Mouse (Mus musculus): ENCODE results near the gene Tdp2. TPM values are rescaled to one million over a fixed set of nuclear protein-coding genes. Genes with fewer than 3 reads are reported as not detected.

The Tdp2 gene
- 73.2 and 80.8 TPM in 2 replicates for total RNA-seq (2017)

DNA sequence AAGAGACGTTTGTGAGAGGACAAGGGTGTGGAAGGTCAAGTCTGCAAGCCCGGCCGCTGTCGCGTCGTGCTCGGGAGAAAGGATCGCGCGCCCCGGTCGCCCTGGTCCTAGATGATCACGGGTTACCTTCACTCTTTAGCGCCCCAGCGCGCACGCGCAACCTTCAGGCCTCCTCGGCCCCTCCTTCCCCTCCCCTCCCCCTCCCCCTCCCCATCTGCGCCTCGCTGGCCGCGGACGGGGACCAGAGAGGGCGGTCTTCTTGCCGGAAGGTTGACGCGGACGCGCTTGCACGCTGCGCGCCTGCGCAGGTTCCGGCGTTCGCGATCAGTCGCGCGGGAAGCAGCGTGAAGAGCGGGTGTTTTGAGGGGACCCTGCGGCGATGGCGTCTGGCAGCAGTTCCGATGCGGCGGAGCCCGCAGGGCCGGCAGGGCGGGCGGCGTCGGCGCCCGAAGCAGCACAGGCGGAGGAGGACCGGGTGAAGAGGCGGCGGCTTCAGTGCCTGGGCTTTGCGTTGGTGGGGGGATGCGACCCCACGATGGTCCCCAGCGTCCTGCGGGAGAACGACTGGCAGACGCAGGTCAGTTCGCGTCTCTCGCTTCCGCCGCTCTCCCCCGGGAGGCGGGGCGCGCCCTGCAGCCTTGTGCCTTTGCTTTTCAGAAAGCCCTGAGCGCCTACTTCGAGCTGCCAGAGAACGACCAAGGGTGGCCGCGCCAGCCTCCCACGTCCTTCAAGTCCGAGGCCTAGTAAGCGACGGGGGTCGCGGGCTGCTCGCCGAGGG is at the start of gene Tdp2, which contains the start of gene Acot13:
Gene Tdp2 (plus strand): TSS at position 327 of the 778 bp plus-strand sequence.
Gene Acot13 (minus strand): TSS at position 188 of the 778 bp plus-strand sequence.
- ATAC-seq (replicated peaks in 1 of 2; ENCODE audit: insufficient read depth in 1 of 2, low FRiP score in 2 of 2, low TSS enrichment in 1 of 2, low read depth in 1 of 2, poor library complexity in 2 of 2, severe bottlenecking in 2 of 2): peak; percentile 93 to 94

DNA sequence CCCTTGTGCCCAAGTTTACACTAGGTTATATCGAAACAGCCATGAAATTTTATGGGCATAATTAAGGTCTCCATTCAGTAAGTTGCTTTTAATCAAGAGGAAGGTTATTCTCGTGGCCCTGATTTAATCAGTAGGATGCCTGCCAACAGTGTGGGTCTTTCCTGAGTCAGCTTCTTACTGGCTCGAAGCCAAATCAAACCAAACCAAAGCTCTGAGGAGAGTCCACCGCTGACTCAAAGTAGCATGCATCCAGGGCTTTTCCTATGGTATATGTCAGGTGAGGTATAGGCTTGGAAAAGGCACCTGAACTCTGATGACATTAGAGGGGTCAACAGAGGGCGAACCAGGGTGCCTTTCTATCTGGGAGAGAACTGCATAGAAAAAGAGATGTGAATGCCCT is 49.6 kb upstream of the Tdp2 start:
- peak in 1 of 2 experiments; percentile 32; a peak in 2 of 4 replicates for ATAC-seq (replicated peaks in 1 of 2; ENCODE audit: insufficient read depth in 1 of 2, low FRiP score in 2 of 2, low TSS enrichment in 1 of 2, low read depth in 1 of 2, poor library complexity in 2 of 2, severe bottlenecking in 2 of 2)

DNA sequence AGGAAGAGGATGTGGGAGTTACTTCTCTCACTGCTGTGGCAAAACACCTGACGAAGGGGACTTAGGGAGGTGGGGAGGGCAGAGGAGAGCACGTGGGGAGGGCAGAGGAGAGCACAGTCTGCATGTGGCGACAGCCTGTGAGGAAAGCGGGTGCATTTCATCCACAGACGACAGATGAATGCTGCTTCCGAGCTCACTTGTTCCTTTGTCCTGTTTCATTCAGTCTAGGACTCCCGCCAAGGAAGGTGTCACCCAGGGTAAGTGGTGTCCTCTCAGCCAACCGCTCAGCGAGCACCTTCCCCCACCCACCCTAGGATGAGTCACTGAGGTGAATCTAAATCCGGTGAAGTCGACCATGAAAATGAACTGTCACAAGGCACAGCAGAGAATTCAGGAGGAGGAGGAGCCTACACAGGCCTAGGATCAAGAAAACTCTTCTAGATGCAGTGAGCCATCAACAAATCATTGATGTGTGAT is 45.4 kb upstream of the Tdp2 start:
- peak in 1 of 2 experiments; percentile 56; a peak in 2 of 4 replicates for ATAC-seq (replicated peaks in 1 of 2; ENCODE audit: insufficient read depth in 1 of 2, low FRiP score in 2 of 2, low TSS enrichment in 1 of 2, low read depth in 1 of 2, poor library complexity in 2 of 2, severe bottlenecking in 2 of 2)

DNA sequence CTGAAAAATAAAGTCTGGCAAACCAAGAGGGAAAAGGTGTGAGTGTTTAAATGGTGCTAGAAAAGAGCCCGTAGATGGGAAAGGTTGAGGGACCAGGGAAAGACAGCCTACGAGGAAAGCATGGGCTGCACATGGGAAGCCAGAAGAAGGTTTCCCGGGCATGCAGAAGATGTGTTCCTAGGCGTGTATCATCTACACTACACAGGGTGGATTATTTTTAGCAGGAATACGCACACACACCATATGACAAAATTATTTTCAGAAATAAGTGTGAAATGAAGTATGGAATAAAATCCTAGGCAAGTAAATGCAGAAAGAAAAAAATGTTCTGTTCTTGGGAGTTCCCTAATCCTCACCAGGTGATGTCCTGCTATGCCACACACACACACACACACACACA is 44.0 kb upstream of the Tdp2 start:
- no peak for ATAC-seq (replicated peaks in 1 of 2; ENCODE audit: insufficient read depth in 1 of 2, low FRiP score in 2 of 2, low TSS enrichment in 1 of 2, low read depth in 1 of 2, poor library complexity in 2 of 2, severe bottlenecking in 2 of 2)

DNA sequence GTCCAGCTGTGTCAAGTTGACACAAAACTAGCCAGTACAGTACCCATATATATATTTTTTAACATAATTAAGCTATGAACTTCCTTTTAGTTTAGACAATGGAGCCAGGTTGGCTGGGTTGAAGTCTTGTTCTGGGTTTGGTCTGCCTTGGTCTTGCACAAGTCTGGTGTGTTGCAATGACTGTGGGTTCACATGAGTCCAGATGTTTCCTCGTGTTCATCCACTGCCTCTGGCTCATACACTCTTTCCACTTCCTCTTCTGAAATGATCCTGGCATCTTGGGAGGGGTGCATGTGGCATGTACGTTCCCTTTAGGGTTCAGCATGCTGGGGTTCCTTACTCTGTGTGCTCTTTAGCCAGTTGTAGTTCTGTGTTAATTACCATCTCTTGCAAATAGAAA is 40.1 kb upstream of the Tdp2 start:
- peak; percentile 99 for ATAC-seq (replicated peaks in 1 of 2; ENCODE audit: insufficient read depth in 1 of 2, low FRiP score in 2 of 2, low TSS enrichment in 1 of 2, low read depth in 1 of 2, poor library complexity in 2 of 2, severe bottlenecking in 2 of 2)

DNA sequence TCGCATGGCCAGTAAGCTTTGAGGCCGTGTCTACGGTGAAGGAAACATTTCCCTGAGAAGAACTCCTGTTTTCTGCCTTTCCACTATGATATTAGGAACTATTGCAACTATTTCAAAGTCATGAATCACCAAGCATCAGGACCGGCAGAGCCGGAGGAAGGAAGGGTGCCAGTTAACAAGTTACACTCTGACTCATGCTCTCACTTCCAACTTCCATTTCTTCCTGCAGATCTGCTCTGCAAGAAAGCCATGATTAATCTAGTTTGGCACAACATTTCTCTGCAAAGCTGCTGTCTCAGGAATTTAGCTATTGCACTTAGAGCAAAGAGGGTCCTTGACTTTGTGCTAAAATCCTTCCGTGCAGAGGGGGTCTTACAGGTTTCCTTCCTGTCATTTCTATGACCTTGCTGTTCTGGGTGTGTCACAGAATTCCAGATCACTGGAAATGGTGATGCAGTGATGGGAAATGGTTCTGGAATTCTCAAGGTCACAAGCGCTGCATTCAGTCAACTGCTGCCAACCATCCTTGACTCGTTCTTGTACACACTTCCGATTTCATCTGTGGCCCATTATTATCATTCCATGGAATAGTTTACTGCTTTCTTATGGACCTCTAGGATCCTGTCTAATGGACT is 39.0 kb upstream of the Tdp2 start:
- no peak for ATAC-seq (replicated peaks in 1 of 2; ENCODE audit: insufficient read depth in 1 of 2, low FRiP score in 2 of 2, low TSS enrichment in 1 of 2, low read depth in 1 of 2, poor library complexity in 2 of 2, severe bottlenecking in 2 of 2)

GRCm38 (mm10) chr13:24798686-24799085 is 32.8 kb upstream of the Tdp2 start:
- no peak for ATAC-seq (replicated peaks in 1 of 2; ENCODE audit: insufficient read depth in 1 of 2, low FRiP score in 2 of 2, low TSS enrichment in 1 of 2, low read depth in 1 of 2, poor library complexity in 2 of 2, severe bottlenecking in 2 of 2)

- ATAC-seq (replicated peaks in 1 of 2; ENCODE audit: insufficient read depth in 1 of 2, low FRiP score in 2 of 2, low TSS enrichment in 1 of 2, low read depth in 1 of 2, poor library complexity in 2 of 2, severe bottlenecking in 2 of 2): no peak
Observed at GRCm38 (mm10) chr13:24799378-24799777, 32.1 kb upstream of the Tdp2 start.

- peak in 1 of 2 experiments; percentile 3; a peak in 1 of 4 replicates for ATAC-seq (replicated peaks in 1 of 2; ENCODE audit: insufficient read depth in 1 of 2, low FRiP score in 2 of 2, low TSS enrichment in 1 of 2, low read depth in 1 of 2, poor library complexity in 2 of 2, severe bottlenecking in 2 of 2)
Observed at GRCm38 (mm10) chr13:24799925-24800673, 31.4 kb upstream of the Tdp2 start.

DNA sequence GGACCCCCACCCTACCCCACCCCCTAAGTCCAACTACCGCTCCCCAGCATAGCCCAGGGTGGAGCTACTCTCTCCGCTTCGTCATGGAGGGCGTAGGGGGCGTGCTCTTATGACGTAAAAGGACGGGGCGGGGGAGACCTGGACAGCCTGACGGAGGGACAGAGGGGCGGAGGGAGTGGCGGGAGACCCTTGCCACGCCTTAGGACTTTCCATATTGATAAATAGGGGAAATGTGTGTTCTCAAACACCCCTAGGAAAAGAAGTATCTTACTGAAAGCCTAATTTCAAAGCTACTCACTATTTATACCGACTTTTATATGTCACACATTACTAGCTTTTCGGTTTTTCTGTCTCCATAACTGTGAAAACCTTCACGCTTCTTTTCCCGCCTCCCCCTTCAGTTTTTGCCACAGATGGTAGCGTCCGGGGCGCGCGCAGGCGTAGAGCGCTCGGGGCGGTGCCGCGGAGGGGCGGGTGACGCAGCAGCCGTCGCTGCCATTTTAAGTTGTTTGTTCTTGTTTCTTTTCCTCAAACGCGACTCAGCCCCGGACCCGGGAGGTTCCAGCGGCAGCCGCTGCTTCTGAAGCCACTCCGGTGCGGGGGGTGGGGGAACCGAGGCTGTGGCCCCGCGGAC is 30.7 kb upstream of the Tdp2 start:
- peak; percentile 87 to 89 for ATAC-seq (replicated peaks in 1 of 2; ENCODE audit: insufficient read depth in 1 of 2, low FRiP score in 2 of 2, low TSS enrichment in 1 of 2, low read depth in 1 of 2, poor library complexity in 2 of 2, severe bottlenecking in 2 of 2)

GRCm38 (mm10) chr13:24801308-24801921 is 30.1 kb upstream of the Tdp2 start, which contains the start of gene BC005537:
Gene BC005537 (plus strand): TSS chr13:24801657.
- peak in 1 of 2 experiments; percentile 43; a peak in 3 of 4 replicates for ATAC-seq (replicated peaks in 1 of 2; ENCODE audit: insufficient read depth in 1 of 2, low FRiP score in 2 of 2, low TSS enrichment in 1 of 2, low read depth in 1 of 2, poor library complexity in 2 of 2, severe bottlenecking in 2 of 2)

DNA sequence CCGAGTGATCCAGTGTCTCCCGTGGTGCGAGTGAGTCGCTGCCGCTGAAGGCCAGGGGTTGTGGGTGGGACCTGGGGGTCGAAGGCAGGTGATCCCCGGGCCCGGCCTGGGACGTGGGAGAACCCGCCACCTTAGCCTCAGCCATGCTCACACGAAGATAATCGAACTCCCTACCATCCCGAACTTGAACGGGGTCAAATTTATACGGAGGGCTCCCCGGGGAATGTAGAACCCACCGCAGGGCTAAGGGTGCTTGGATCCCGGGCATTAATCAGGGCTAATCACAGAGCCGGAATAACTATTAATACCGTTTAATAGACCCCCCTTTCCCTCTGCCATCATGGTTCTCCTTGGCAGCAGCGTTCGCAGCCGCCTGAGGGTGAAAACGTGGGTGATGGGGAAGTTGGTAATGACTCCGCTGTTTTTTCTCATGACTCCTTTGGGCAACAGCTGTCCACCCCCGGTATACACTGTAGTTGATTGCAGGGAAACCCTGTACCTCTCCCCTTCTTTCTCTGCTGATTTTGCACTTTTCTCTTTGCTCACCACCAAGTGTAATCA is 29.3 kb upstream of the Tdp2 start:
- ATAC-seq (replicated peaks in 1 of 2; ENCODE audit: insufficient read depth in 1 of 2, low FRiP score in 2 of 2, low TSS enrichment in 1 of 2, low read depth in 1 of 2, poor library complexity in 2 of 2, severe bottlenecking in 2 of 2): peak; percentile 55 to 56

DNA sequence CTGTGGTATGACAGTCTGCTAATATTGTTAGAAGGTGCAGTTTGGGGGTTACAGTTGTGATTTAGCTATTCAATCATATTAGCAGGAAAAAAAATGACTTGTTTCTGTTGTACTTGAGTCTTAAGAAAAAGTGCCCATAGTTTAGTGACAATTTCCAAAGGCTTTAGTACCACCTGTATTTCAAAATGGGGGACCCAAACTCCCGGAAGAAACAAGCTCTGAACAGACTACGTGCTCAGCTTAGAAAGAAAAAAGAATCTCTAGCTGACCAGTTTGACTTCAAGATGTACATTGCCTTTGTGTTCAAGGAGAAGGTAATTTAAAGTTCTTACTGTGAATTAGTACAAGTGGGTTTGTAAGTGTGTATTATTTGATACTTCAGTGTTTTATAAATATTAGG is 28.3 kb upstream of the Tdp2 start:
- ATAC-seq (replicated peaks in 1 of 2; ENCODE audit: insufficient read depth in 1 of 2, low FRiP score in 2 of 2, low TSS enrichment in 1 of 2, low read depth in 1 of 2, poor library complexity in 2 of 2, severe bottlenecking in 2 of 2): no peak

GRCm38 (mm10) chr13:24806079-24806478 is 25.4 kb upstream of the Tdp2 start:
- no peak for ATAC-seq (replicated peaks in 1 of 2; ENCODE audit: insufficient read depth in 1 of 2, low FRiP score in 2 of 2, low TSS enrichment in 1 of 2, low read depth in 1 of 2, poor library complexity in 2 of 2, severe bottlenecking in 2 of 2)

DNA sequence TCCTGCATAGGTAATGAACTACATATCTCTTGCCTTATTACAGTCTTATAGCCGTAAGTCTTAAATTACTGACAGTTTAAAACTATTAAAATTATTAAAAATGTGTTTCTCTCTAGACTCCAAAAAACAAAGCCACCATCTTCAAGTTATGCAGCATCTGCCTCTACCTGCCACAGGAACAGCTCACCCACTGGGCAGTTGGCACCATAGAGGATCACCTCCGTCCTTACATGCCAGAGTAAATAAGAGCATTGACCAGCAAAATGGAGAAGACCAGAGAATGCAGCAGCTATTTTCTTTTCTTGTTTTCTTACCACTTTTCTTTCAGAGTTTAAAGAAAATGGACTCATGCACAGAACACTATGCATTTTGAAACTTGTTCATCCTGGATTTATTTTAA is 19.0 kb upstream of the Tdp2 start:
- no peak for ATAC-seq (replicated peaks in 1 of 2; ENCODE audit: insufficient read depth in 1 of 2, low FRiP score in 2 of 2, low TSS enrichment in 1 of 2, low read depth in 1 of 2, poor library complexity in 2 of 2, severe bottlenecking in 2 of 2)

DNA sequence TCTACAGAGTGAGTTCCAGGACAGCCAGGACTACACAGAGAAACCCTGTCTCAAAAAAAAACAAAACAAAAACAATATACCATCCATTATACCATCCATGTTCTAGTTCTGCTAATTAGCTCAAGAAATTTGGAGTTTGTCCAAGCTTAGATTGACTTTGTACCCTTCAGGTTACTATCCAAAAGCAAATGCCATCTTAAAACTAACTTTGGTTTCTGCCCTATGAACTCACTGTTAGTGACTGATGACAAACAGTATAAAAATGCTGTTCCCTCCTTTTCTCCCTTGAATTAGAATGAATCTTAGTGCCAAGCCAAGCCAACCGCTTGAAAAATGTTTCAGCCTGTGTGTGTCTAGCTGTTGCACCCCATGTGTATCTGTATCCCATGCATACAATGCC is 16.9 kb upstream of the Tdp2 start:
- ATAC-seq (replicated peaks in 1 of 2; ENCODE audit: insufficient read depth in 1 of 2, low FRiP score in 2 of 2, low TSS enrichment in 1 of 2, low read depth in 1 of 2, poor library complexity in 2 of 2, severe bottlenecking in 2 of 2): no peak

Data from hematopoietic stem cell, adult 5-6 weeks (primary cell).